Mouse (Mus musculus) myocyte (in vitro differentiated cells): Measurements from ENCODE around the gene Arhgap10. TPM values are rescaled to one million over a fixed set of nuclear protein-coding genes. Genes with fewer than 3 reads are reported as not detected.

Experiments
- H3K27me3 ChIP-seq: one replicate; pipeline ENCODE4 v1.6.1; 2011; ENCODE audit not compliant: control insufficient read depth, insufficient read depth, insufficient read length
- H3K36me3 ChIP-seq: one replicate; pipeline ENCODE4 v1.6.1; 2011; ENCODE audit not compliant: control insufficient read depth, insufficient read depth
- H3K4me2 ChIP-seq: one replicate; pipeline ENCODE4 v1.6.1; 2011; ENCODE audit warnings: low read depth, control low read depth
- H3K4me3 ChIP-seq: one replicate; pipeline ENCODE4 v1.5.1; 2011; ENCODE audit warnings: mild to moderate bottlenecking, control low read depth, moderate library complexity
- H3K79me2 ChIP-seq: one replicate; pipeline ENCODE4 v1.6.1; 2011; ENCODE audit not compliant: control insufficient read depth, insufficient read depth
- H3ac ChIP-seq: one replicate; pipeline ENCODE4 v1.6.1; 2011; ENCODE audit not compliant: control insufficient read depth, insufficient read length
- CEBPB ChIP-seq: IDR thresholded peaks from 2 replicates; pipeline ENCODE4 v1.6.1; 2011; ENCODE audit warnings: mild to moderate bottlenecking, moderate library complexity; ENCODE audit not compliant: poor library complexity, insufficient read depth, severe bottlenecking
- E2F4 ChIP-seq: IDR thresholded peaks from one replicate; pipeline ENCODE4 v1.6.1; 2011; ENCODE audit warnings: mild to moderate bottlenecking, control low read depth, moderate library complexity; ENCODE audit not compliant: insufficient read depth
- MAX ChIP-seq: IDR thresholded peaks from one replicate; pipeline ENCODE4 v1.6.1; 2011; ENCODE audit warnings: low read depth, mild to moderate bottlenecking, control low read depth
- MYOD1 ChIP-seq, 3 experiments: IDR thresholded peaks; one replicate each; pipeline ENCODE4 v1.6.1; 2011; ENCODE audit warnings: control low read depth in 2 of 3, low read depth in 2 of 3, mild to moderate bottlenecking in 2 of 3, moderate library complexity in 1 of 3; ENCODE audit not compliant: insufficient read length in 2 of 3, control insufficient read depth in 1 of 3
- MYOG ChIP-seq, 3 experiments: IDR thresholded peaks; one replicate each; pipeline ENCODE4 v1.6.1; 2011; ENCODE audit warnings: control low read depth in 2 of 3, low read depth in 2 of 3, mild to moderate bottlenecking in 2 of 3; ENCODE audit not compliant: insufficient read length in 2 of 3, control insufficient read depth in 1 of 3, insufficient read depth in 1 of 3
- POLR2A ChIP-seq: IDR thresholded peaks from one replicate; pipeline ENCODE4 v1.6.1; 2011; ENCODE audit warnings: low read depth, mild to moderate bottlenecking, control low read depth, moderate library complexity; ENCODE audit not compliant: insufficient read length
- POLR2AphosphoS2 ChIP-seq: IDR thresholded peaks from one replicate; pipeline ENCODE4 v1.6.1; 2011; ENCODE audit warnings: low read depth, control low read depth; ENCODE audit not compliant: insufficient read length
- REST ChIP-seq: IDR thresholded peaks from one replicate; pipeline ENCODE4 v1.6.1; 2011; ENCODE audit warnings: mild to moderate bottlenecking, control low read depth, moderate library complexity; ENCODE audit not compliant: insufficient read depth, insufficient read length
- SRF ChIP-seq: IDR thresholded peaks from one replicate; pipeline ENCODE4 v1.6.1; 2011; ENCODE audit warnings: low read depth; ENCODE audit not compliant: control insufficient read depth, insufficient read length
- TCF12 ChIP-seq: IDR thresholded peaks from one replicate; pipeline ENCODE4 v1.6.1; 2011; ENCODE audit warnings: mild to moderate bottlenecking, control low read depth; ENCODE audit not compliant: poor library complexity, insufficient read depth, severe bottlenecking
- TCF3 ChIP-seq: IDR thresholded peaks from one replicate; pipeline ENCODE4 v1.6.1; 2011; ENCODE audit warnings: low read depth, control low read depth; ENCODE audit not compliant: insufficient read length
- USF1 ChIP-seq: IDR thresholded peaks from one replicate; pipeline ENCODE4 v1.6.1; 2011; ENCODE audit warnings: low read depth, mild to moderate bottlenecking, control low read depth, moderate library complexity
- polyA plus RNA-seq: library from polyadenylated mRNA; unstranded; fragments of >200 nt; fragmentation: generic; extraction: Trizol; gene quantifications from one replicate; pipeline ENCODE4 v1.2.1, GENCODE M21; 2012; ENCODE audit warnings: missing spikeins

Arhgap10 gene
- polyA plus RNA-seq, 1 experiment, result 18.1 TPM

GRCm38 (mm10) chr8:77342144-77342543 is 175.6 kb downstream of the Arhgap10 start:
- no peak overlapping the region for H3ac ChIP-seq
- peak overlapping the region; percentile 34 for H3K4me2 ChIP-seq
- H3K36me3 ChIP-seq, result peaks cover 4% of the 10 kb centered on the region
- H3K79me2 ChIP-seq, result no peaks in the 10 kb centered on the region
- no peak overlapping the region for H3K4me3 ChIP-seq
- H3K27me3 ChIP-seq, result no peaks in the 10 kb centered on the region
- peak; percentile 54; the same call in 1 of the 2 replicates for TF ChIP-seq CEBPB
- TF ChIP-seq SRF, result no peak
- no peak for TF ChIP-seq TCF3
- TF ChIP-seq MYOD1 (IDR thresholded peaks at IDR 0.05; ENCODE audit: control insufficient read depth in 1 of 3, insufficient read length in 2 of 3, low read depth in 2 of 3), result peak in 1 of 3 experiments; percentile 14
- no peak for TF ChIP-seq USF1
- no peak for TF ChIP-seq POLR2A

DNA sequence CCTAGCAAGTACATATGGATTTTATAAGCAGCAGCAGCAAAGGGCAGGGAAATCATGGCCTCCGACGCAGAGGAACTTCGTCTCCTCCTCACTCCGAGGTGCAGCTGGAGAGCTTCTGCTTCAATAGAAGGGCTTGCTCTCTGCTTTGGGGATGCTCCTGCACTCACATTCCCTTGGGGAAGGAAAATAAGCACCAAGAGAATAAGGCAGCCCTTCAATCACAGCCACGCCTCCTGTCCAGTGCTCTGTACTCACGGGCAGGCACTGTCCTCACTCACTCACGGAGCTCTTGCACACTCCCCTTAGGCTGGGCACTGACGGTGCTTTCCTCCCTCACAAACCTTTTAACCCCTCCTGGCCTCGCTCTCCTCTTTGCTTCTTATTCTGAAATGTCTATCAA is 176.4 kb downstream of the Arhgap10 start:
- Histone ChIP-seq H3K4me3 (no peak overlapping the region), H3K27me3 (no peaks in the 10 kb centered on the region), H3ac (no peak overlapping the region), H3K36me3 (peaks cover 4% of the 10 kb centered on the region), H3K4me2 (no peak overlapping the region), H3K79me2 (no peaks in the 10 kb centered on the region)
- TF ChIP-seq E2F4 (no peak), REST (no peak), TCF3 (no peak), TCF12 (no peak), MAX (no peak), MYOD1 (IDR thresholded peaks at IDR 0.05; ENCODE audit: control insufficient read depth in 1 of 3, insufficient read length in 2 of 3, low read depth in 2 of 3) (no peak), CEBPB (no peak), POLR2AphosphoS2 (no peak), USF1 (no peak)

DNA sequence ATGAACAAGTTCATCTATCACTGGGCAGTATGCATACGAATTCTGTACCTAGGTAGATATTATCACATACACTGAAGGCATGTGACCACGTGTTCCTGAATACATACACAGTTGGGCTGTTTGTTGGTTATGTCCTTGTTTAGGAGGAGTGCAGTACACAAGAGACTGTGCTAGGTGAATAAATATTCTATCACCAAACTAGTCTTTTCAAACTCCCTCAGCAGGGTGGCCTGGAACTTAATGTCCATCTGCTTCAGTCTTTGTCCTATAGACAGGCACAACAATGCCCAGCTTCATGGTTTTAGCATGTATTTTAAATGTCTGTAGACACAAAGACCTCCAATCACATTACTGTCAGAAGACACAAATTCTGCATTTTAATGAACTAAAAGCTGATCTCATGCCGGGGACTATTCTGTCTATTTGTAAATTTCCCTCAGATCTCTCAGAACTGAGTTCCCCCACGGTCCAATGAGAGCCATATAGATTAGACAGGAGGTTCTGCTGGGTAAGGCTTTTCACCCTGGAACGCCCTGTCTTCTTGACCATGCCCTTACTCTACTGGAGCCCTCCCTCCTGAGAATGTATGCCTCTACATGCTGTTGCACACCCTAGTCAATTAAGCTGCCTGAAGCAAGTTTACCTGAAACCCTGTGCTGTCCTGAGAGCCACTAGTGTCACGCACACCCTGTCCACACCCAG is 177.6 kb downstream of the Arhgap10 start:
- no peak overlapping the region for H3K4me2 ChIP-seq
- H3K4me3 ChIP-seq, result no peak overlapping the region
- H3K36me3 ChIP-seq, result no peaks in the 10 kb centered on the region
- H3K79me2 ChIP-seq, result no peaks in the 10 kb centered on the region
- H3K27me3 ChIP-seq, result no peaks in the 10 kb centered on the region
- no peak overlapping the region for H3ac ChIP-seq
- TF ChIP-seq CEBPB (no peak), MYOG (IDR thresholded peaks at IDR 0.05; ENCODE audit: control insufficient read depth in 1 of 3, insufficient read depth in 1 of 3, insufficient read length in 2 of 3, low read depth in 2 of 3) (no peak), USF1 (no peak), TCF3 (no peak)

DNA sequence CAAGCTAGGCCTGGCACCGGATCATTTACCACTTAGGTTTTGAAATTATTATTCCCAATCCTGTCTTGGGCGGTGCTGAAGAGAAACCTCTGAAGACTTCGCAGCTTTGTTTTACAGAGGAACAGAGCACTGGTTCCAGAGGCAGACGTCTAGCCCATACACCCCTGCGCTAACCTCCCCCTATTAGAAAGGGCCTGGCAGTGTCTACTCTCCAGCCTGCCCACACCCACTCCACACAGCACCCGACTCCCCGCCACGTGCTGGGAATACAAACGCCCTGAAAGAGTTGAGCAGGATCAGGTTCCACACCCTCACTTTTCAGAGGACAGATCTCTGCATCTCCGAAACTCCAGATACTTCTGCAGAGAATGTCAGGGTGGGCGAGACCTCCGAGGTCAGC is 180.5 kb downstream of the Arhgap10 start:
- H3K4me2 ChIP-seq, result no peak overlapping the region
- TF ChIP-seq TCF3 (no peak), POLR2AphosphoS2 (no peak), MAX (no peak), CEBPB (no peak), TCF12 (no peak), REST (no peak), E2F4 (no peak), POLR2A (no peak), SRF (no peak), MYOG (IDR thresholded peaks at IDR 0.05; ENCODE audit: control insufficient read depth in 1 of 3, insufficient read depth in 1 of 3, insufficient read length in 2 of 3, low read depth in 2 of 3) (no peak), MYOD1 (IDR thresholded peaks at IDR 0.05; ENCODE audit: control insufficient read depth in 1 of 3, insufficient read length in 2 of 3, low read depth in 2 of 3) (no peak), USF1 (no peak)
- no peaks in the 10 kb centered on the region for H3K79me2 ChIP-seq
- no peak overlapping the region for H3K4me3 ChIP-seq
- H3K36me3 ChIP-seq, result peaks cover 16% of the 10 kb centered on the region
- no peaks in the 10 kb centered on the region for H3K27me3 ChIP-seq
- H3ac ChIP-seq, result no peak overlapping the region

- Histone ChIP-seq H3ac (no peak overlapping the region), H3K4me3 (no peak overlapping the region), H3K27me3 (no peaks in the 10 kb centered on the region), H3K79me2 (no peaks in the 10 kb centered on the region), H3K36me3 (peaks cover 16% of the 10 kb centered on the region), H3K4me2 (no peak overlapping the region)
- no peak for TF ChIP-seq E2F4
- no peak for TF ChIP-seq MYOG (IDR thresholded peaks at IDR 0.05; ENCODE audit: control insufficient read depth in 1 of 3, insufficient read depth in 1 of 3, insufficient read length in 2 of 3, low read depth in 2 of 3)
- TF ChIP-seq POLR2AphosphoS2, result no peak
- no peak for TF ChIP-seq CEBPB
- no peak for TF ChIP-seq SRF
- no peak for TF ChIP-seq TCF3
- no peak for TF ChIP-seq USF1
- no peak for TF ChIP-seq TCF12
- TF ChIP-seq MAX, result no peak
- TF ChIP-seq MYOD1 (IDR thresholded peaks at IDR 0.05; ENCODE audit: control insufficient read depth in 1 of 3, insufficient read length in 2 of 3, low read depth in 2 of 3), result no peak
- TF ChIP-seq REST, result no peak
- TF ChIP-seq POLR2A, result no peak
Observed at GRCm38 (mm10) chr8:77331180-77331579, 186.6 kb downstream of the Arhgap10 start.
